Mouse (Mus musculus) heart, postnatal 25 days (tissue): ENCODE measurements around the gene Clec1b. TPM values are rescaled to one million over a fixed set of nuclear protein-coding genes. Genes with fewer than 3 reads are reported as not detected.

ENCODE experiments used
- DNase-seq: peaks from one replicate; pipeline ENCODE4 v3.0.0; 2022; ENCODE audit warnings: low spot score
- intact Hi-C: fragments of 180-260 bp; cut with DNase I; formaldehyde crosslinking; loops from one replicate; pipeline ENCODE4 v1.15.1; 2025
- total RNA-seq, 2 experiments: library from RNA; stranded (reverse); gene quantifications; 2 replicates each; pipeline ENCODE4 v1.2.3; 2021

Clec1b gene
- total RNA-seq, 2 experiments from 2014 or later: 0.81 to 2.2 TPM

DNA sequence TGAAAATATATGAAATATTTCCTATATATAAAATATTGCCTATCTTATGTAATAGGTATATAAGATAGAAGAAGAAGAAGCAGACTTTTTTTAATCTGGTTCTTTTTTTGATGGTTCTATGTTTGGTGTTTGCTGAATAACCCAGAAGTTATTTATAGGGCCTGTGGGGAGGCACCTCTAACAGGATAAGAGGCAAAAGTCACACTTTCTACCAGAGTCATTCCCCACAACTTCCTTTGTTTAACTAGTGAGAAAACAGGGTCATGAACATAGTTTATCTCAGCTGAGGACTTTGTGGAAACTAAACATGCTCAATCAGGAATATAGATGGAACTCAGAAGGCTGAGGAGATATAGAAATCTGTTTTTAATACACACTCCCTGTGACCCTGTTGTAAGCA lies 8.9 kb downstream of the Clec1b start:
- no peak for DNase-seq
- intact Hi-C loops: no loop called here

DNA sequence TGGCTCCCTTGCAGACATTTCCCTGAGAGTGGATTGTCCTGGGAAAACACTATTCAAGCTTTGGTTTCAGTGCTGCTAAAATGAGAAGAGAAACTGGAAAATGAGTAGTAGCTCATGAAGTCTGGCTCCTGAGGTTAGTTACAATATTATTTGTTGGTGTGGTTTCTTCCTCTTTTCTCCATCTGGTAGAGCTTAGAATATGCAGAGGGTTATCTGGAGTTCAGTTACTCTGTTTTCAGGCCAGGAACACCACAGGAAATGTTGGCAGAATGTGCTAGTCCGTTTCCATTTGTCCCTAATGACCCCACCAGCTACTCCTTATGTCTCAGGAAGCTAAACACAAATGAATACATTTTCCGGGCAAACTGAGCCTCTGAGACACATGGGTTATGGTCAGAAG lies 10.2 kb downstream of the Clec1b start:
- intact Hi-C loops: no loop called here
- DNase-seq: no peak

- no peak for DNase-seq
- intact Hi-C loops: no loop called here
Observed at GRCm38 (mm10) chr6:129408562-129408961, 11.5 kb downstream of the Clec1b start, which contains the start of gene Clec9a. Clec9a (plus strand) TSS chr6:129408862.

GRCm38 (mm10) chr6:129414177-129414576 lies 17.1 kb downstream of the Clec1b start:
- no peak for DNase-seq

GRCm38 (mm10) chr6:129422311-129422710 lies 25.2 kb downstream of the Clec1b start:
- no peak for DNase-seq
- intact Hi-C loops: no loop called here

More at GRCm38 (mm10) chr6:129414177-129414576, 17.1 kb downstream of the Clec1b start:
- intact Hi-C loops: no loop called here

GRCm38 (mm10) chr6:129423040-129423733 lies 26.1 kb downstream of the Clec1b start:
- intact Hi-C loops: no loop called here
- DNase-seq: no peak

- intact Hi-C loops: no loop called here
- peak; percentile 54 for DNase-seq
Observed at GRCm38 (mm10) chr6:129423734-129424072, 26.6 kb downstream of the Clec1b start.

DNA sequence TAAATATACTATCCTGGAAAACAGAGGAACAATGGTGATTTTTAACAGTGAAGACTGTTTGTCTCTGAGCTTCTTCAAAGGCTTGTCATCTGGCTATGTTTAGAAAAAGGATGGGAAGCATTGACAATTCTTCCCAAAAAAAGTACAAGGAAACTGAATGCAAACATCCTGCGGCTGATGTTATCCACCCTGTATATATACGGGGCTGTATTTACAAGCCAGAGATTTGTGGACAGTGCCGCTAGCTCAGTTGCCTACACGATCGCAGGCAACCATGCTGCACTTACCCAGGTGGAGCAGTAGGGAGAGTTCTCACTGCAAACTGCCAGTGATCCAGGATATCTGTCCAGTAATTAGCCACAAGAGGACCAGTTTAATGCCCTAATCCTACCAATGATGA lies 28.1 kb downstream of the Clec1b start:
- intact Hi-C loops: no loop called here
- no peak for DNase-seq

DNA sequence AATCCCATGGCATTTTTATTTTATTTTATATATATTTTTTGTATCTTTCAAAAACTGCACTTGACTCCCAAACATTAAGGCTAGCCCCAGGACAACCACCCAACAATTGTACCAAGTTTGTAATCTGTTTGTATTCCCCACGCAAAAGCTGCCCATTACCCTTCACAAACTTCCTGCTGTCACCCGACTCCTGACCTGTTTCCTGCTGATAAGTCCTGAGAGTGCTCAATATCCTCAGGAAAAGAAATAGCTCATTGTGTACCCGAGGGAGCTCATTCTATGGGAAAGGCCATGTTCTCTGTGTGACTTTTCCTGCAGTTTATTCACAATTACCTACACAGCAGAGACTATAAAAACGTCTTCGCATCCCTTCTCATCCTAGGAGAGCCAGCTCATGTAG lies 28.7 kb downstream of the Clec1b start:
- peak; percentile 45 for DNase-seq
- intact Hi-C loops: loop anchor here (2.0 kb wide), 1 partner anchor 21 kb away; no protein-coding TSS in a partner anchor

- no peak for DNase-seq
- intact Hi-C loops: loop anchor here (2.0 kb wide), 1 partner anchor 20 kb away; no protein-coding TSS in a partner anchor
Observed at GRCm38 (mm10) chr6:129427281-129427680, 30.2 kb downstream of the Clec1b start.

- intact Hi-C loops: no loop called here
Observed at GRCm38 (mm10) chr6:129434239-129434638, 37.1 kb downstream of the Clec1b start.

DNA sequence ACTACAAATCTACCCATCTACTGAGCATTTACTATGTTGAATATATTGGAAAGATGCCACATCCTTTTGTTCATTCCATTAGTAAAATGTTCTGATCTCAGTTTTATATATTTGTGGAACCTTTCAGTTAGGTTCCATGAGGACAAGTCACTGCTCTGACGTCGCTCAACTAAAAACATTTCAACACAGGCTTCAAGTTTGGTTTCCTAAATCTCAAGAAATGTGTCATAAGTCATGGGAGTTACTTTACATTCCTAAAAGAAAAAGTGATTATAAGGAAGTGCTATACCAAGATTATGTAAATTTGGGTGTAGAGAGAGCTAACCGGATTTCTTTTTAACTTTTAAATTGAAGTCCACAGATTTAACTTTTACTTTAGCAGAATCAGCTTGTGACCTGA lies 38.9 kb downstream of the Clec1b start:
- intact Hi-C loops: no loop called here
- DNase-seq: no peak

More at GRCm38 (mm10) chr6:129434239-129434638, 37.1 kb downstream of the Clec1b start:
- DNase-seq: no peak

DNA sequence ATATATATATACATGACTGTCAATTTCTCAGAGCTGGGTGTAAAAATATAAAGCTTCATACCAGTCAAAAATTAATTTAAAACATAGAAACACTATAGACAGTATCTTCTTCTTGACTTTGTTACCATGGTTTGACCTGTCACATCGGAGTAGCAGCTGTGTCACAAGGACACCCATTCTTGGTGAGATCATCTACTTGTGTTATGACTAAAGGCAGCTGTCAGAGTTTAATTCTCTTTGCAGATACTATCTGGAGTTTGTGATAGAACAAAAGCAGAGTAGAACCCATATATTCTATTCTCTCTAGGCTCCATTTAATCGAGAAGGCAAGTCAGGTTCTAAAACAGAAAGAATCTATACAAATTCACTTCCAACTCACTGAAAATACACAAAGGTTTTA lies 40.9 kb downstream of the Clec1b start:
- intact Hi-C loops: no loop called here
- DNase-seq: no peak

DNA sequence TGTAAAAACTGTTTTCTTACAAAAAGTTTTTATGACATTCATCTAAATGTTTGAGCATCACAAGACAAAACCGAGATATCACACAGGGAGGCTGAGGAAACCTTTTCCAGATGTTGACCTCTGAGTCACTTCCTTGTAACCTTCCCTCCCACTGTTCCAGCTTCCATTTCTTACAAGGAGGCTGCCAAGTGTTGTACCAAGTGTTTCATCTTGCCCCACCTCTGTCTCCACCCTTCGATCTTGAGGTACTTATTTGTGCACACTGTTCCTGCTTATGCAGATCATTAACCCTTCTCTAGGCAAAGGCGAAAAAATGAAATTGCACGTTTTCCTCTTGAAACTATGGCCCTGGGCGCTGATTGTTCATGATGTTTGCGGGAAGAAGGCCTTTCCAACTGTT lies 52.6 kb downstream of the Clec1b start:
- intact Hi-C loops: no loop called here
- peak; percentile 13 for DNase-seq

GRCm38 (mm10) chr6:129451411-129452039 lies 54.4 kb downstream of the Clec1b start, which contains the start of gene Clec1a:
Clec1a (minus strand) TSS chr6:129452000.
- intact Hi-C loops: no loop called here
- DNase-seq: peak; percentile 37

Other genes with a start within 250 kb of the Clec1b start
- 10 to 100 TPM; 36.3 to 40.3 TPM for gene Clec2d, start 216.7 kb upstream of the Clec1b start, total RNA-seq
- under 1 TPM in 1 of 2 experiments, not detected in 1; 0.34 TPM for gene Cd69, start 121.9 kb upstream of the Clec1b start, total RNA-seq
- gene 4922502D21Rik, start 65.5 kb upstream of the Clec1b start, total RNA-seq: not detected
- gene Clec12a, start 54.6 kb upstream of the Clec1b start, total RNA-seq: 1 to 10 TPM; 1.1 TPM
- under 1 TPM; 0.22 to 0.31 TPM for gene Clec12b, start 11.4 kb upstream of the Clec1b start, total RNA-seq
- under 1 TPM in 1 of 2 experiments, not detected in 1; 0.28 TPM for gene Clec9a, start 11.6 kb downstream of the Clec1b start, total RNA-seq
- 10 to 100 TPM; 10.2 to 11.3 TPM for gene Clec1a, start 54.7 kb downstream of the Clec1b start, total RNA-seq
- gene Olr1, start 109.9 kb downstream of the Clec1b start, total RNA-seq: under 1 TPM; 0.06 to 0.47 TPM
- not detected for gene Tmem52b, start 115.3 kb downstream of the Clec1b start, total RNA-seq
- 100 to 1,000 TPM in 1 of 2 experiments, 10 to 100 TPM in 1; 97.1 to 107 TPM for gene Gabarapl1, start 135.9 kb downstream of the Clec1b start, total RNA-seq
- gene Klre1, start 180.6 kb downstream of the Clec1b start, total RNA-seq: not detected
- gene Klrd1, start 194.5 kb downstream of the Clec1b start, total RNA-seq: not detected
- gene Klrk1, start 226.6 kb downstream of the Clec1b start, total RNA-seq: under 1 TPM in 1 of 2 experiments, not detected in 1; 0.25 TPM
- not detected for gene Klrc3, start 246.0 kb downstream of the Clec1b start, total RNA-seq